Mouse (Mus musculus) MEL (cell line): ENCODE data around the gene H2-Oa.

Experiments used
- BHLHE40 ChIP-seq: IDR thresholded peaks from 2 replicates; pipeline ENCODE4 v1.6.1; 2012; ENCODE audit warnings: low read depth, mild to moderate bottlenecking, inconsistent platforms, low read length, improper control_type of control experiment, borderline replicate concordance
- CHD2 ChIP-seq: IDR thresholded peaks from 2 replicates; pipeline ENCODE4 v1.6.1; 2011; ENCODE audit warnings: low read length, improper control_type of control experiment
- CTCF ChIP-seq, 3 experiments: IDR thresholded peaks in 2 of 3; conservative IDR thresholded peaks in 1 of 3; 2 replicates each; pipeline ENCODE4 v1.5.1; 2011 to 2012; ENCODE audit warnings: low read length in 3 of 3, low read depth in 2 of 3, mild to moderate bottlenecking in 2 of 3, improper control_type of control experiment in 1 of 3, inconsistent platforms in 1 of 3, mixed read lengths in 1 of 3, moderate library complexity in 1 of 3; ENCODE audit not compliant: control insufficient read depth in 1 of 3, insufficient read depth in 1 of 3, poor library complexity in 1 of 3, severe bottlenecking in 1 of 3
- JUND ChIP-seq: IDR thresholded peaks from 2 replicates; pipeline ENCODE4 v1.6.1; 2011; ENCODE audit warnings: low read depth, mild to moderate bottlenecking, improper control_type of control experiment, low read length
- POLR2AphosphoS2 ChIP-seq: IDR thresholded peaks from 2 replicates; pipeline ENCODE4 v1.6.1; 2011; ENCODE audit warnings: low read length, improper control_type of control experiment
- TAL1 ChIP-seq: IDR thresholded peaks from 2 replicates; pipeline ENCODE4 v1.6.1; 2012; ENCODE audit warnings: mild to moderate bottlenecking, inconsistent platforms, low read length, moderate library complexity, mixed read lengths
- ZMIZ1 ChIP-seq: IDR thresholded peaks from 2 replicates; pipeline ENCODE4 v1.6.1; 2012; ENCODE audit warnings: low read depth, mild to moderate bottlenecking, inconsistent platforms, low read length, improper control_type of control experiment, moderate library complexity
- ZNF384 ChIP-seq: IDR thresholded peaks from 2 replicates; pipeline ENCODE4 v1.6.1; 2012; ENCODE audit warnings: low read depth, mild to moderate bottlenecking, inconsistent platforms, low read length, improper control_type of control experiment

- TF ChIP-seq CTCF (IDR thresholded peaks at IDR 0.05 in 2 of 3, conservative IDR thresholded peaks at IDR 0.05 in 1 of 3; ENCODE audit: control insufficient read depth in 1 of 3, insufficient read depth in 1 of 3, low read depth in 2 of 3, low read length in 3 of 3, poor library complexity in 1 of 3, severe bottlenecking in 1 of 3) (peak in 2 of 3 experiments; percentile 31 to 42; a peak in 4 of 6 replicates), POLR2AphosphoS2 (no peak), CHD2 (no peak), BHLHE40 (no peak), TAL1 (no peak), JUND (no peak), ZMIZ1 (no peak), ZNF384 (no peak)
Observed at GRCm38 (mm10) chr17:34109038-34109805, 17.1 kb downstream of the H2-Oa start.
